Mouse (Mus musculus) brain, adult 2 months (tissue): ENCODE data around the gene Tial1.

Experiments
- DNase-seq: peaks from one replicate; pipeline ENCODE4 v3.0.0; 2011; ENCODE audit warnings: low read depth, low spot score

The Tial1 gene

GRCm38 (mm10) chr7:128461285-128462215, at the start of gene Tial1:
Tial1 (minus strand) TSS chr7:128461717.
- peak; percentile 100 for DNase-seq

GRCm38 (mm10) chr7:128504091-128504490, 42.6 kb upstream of the Tial1 start:
- DNase-seq: peak; percentile 79

- DNase-seq: no peak
Measured at GRCm38 (mm10) chr7:128499801-128500200, 38.3 kb upstream of the Tial1 start.

- no peak for DNase-seq
Measured at GRCm38 (mm10) chr7:128494546-128494945, 33.0 kb upstream of the Tial1 start.

GRCm38 (mm10) chr7:128488986-128489385, 27.5 kb upstream of the Tial1 start:
- no peak for DNase-seq

GRCm38 (mm10) chr7:128474322-128474721, 12.8 kb upstream of the Tial1 start:
- DNase-seq: peak; percentile 90

GRCm38 (mm10) chr7:128462406-128462805, 889 bp upstream of the Tial1 start:
- DNase-seq: no peak

GRCm38 (mm10) chr7:128460865-128461228, 670 bp downstream of the Tial1 start:
- no peak for DNase-seq

- peak; percentile 60 for DNase-seq
Measured at GRCm38 (mm10) chr7:128460131-128460864, 1.2 kb downstream of the Tial1 start.

GRCm38 (mm10) chr7:128459791-128460130, 1.8 kb downstream of the Tial1 start:
- no peak for DNase-seq

GRCm38 (mm10) chr7:128458011-128458410, 3.5 kb downstream of the Tial1 start:
- DNase-seq: no peak

- DNase-seq: peak; percentile 52
Measured at GRCm38 (mm10) chr7:128452731-128453130, 8.8 kb downstream of the Tial1 start.

- DNase-seq: no peak
Measured at GRCm38 (mm10) chr7:128440584-128440983, 20.9 kb downstream of the Tial1 start.

GRCm38 (mm10) chr7:128439251-128439650, 22.3 kb downstream of the Tial1 start:
- DNase-seq: no peak

- no peak for DNase-seq
Measured at GRCm38 (mm10) chr7:128438131-128438530, 23.4 kb downstream of the Tial1 start.

- DNase-seq: peak; percentile 57
Measured at GRCm38 (mm10) chr7:128433213-128433612, 28.3 kb downstream of the Tial1 start.

- DNase-seq: no peak
Measured at GRCm38 (mm10) chr7:128432574-128432973, 28.9 kb downstream of the Tial1 start.

- no peak for DNase-seq
Measured at GRCm38 (mm10) chr7:128422491-128422890, 39.0 kb downstream of the Tial1 start.

GRCm38 (mm10) chr7:128421701-128422100, 39.8 kb downstream of the Tial1 start:
- DNase-seq: peak; percentile 50

- no peak for DNase-seq
Measured at GRCm38 (mm10) chr7:128419690-128420089, 41.8 kb downstream of the Tial1 start.

GRCm38 (mm10) chr7:128417930-128418779, 43.4 kb downstream of the Tial1 start, which contains the start of gene Rgs10:
Rgs10 (minus strand) TSS chr7:128418758.
- peak; percentile 57 for DNase-seq
